Mouse (Mus musculus) spleen, embryonic (tissue): ENCODE measurements at regions not wholly inside any gene's neighbourhood (a gene's known extent, or its start where the extent isn't known, plus 50 kb on each side); places are given as distances from the start of the nearest gene placed in this dataset.

Experiments
- CTCF ChIA-PET: fragments of 350-600 bp; sonication (Branson Sonifier 250); formaldehyde crosslinking; loops from one replicate; lab custom pipeline; 2022; lab: Charles Lee

DNA sequence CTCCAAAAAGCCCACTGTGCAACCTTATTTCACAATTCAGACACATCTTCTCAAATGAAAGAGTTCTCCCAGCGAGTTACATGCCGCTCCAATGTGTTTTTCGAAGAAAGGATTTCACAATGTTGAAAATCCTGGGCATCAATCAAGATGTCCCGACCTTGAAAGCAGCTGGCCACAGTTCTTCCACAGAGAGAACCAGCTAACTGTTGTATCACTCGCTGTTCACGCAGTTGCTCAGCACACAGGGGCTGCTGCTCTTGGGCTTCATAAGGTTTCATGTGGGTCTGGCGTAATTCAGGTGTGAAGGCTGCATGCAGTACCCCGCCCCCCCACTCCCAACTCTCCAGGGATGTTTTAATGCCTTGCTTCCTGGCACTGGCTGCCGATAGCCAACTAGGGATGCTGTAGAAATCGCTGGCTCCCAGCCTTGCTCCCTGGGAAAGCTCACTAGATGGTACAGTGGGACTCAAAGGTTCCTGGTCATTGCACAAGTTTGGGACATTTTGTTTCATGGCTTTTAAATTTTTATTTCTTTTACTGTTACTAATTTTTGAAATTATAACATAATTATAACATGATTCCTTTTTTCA is 65.5 kb upstream of the Sash1 start:
- CTCF ChIA-PET, result no interaction called here

DNA sequence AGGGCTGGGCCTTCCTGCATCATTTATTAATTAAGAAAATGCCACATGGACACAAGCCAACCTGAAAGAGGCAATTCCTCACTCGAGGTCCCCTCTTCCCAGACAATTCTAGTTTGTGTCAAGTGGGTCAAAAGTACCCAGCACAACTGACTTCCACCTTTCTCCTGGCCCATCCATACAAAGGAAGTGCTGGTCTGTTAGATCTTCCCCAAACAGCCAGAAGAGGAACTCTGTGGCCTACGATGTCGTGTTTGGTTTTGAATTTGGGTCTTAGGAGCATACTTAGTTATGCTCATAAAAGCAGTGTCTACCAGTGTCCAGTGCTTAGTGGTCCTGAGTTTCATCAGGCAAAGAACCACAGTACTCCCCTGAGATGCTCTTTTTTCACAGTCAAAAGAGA is 62.4 kb upstream of the Sash1 start:
- CTCF ChIA-PET, result no interaction called here

DNA sequence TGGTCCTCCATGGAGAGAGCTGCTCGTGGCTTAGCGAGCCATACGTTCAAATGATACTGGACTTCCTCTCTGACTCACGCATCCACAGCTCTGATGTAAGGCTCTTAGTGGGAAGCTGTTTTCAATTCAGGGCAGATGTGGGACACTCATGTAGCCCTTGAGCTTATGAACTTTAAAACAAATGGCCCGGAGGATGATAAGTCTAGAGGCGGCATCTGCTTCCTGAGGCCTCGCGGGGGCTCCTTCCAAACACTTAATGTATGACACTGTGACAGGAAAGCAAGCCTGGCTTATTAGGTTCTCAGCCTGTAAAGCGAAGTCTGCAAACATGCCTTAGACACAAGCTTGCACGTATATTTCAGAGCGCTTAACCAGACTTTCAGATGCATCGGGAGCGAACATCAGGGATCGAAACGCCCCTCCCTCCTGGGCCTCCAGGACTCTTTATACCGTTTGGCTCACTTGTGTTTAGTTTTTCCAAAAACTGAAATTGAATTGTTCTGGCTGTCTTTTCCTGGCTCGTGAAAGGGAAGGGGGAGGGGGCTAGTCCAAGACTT is 59.4 kb upstream of the Sash1 start:
- CTCF ChIA-PET, result no interaction called here

DNA sequence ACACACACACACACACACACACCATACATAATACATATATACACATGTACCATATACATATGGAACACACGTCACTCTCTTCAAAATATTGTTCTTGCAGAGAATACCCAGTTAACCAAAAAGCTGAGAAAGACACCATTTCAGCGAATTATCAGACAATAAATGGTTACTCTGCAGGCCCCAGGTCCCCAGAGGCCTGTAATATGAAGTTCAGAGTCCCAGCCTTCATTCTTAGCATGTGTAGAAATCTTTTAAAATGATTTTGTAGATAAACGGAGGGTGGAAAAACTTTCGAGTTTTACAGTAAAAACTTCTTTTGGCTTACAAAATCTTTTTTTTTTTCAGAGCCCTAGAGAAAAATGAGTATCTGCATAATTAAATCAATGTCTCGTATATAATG is 58.7 kb upstream of the Sash1 start:
- CTCF ChIA-PET, result no interaction called here

DNA sequence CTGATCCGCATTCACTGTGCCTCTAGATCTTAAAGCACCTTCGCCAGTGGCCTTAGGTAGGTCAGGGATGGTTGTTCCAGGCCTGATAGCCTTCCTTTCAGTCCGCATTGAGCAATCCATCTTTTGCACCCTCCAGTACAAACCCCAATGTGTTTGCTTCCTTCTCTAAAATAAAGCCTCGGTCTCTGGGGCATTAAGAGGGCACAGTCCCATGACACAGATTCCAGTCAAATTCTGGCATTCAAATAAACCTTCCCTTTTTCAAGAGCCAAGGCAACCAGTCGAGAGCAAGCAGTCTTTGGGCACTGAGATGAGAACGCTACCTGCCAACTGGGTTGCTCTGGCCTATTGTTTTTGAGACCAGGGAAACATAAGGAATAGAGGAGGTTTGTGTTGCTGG is 57.8 kb upstream of the Sash1 start:
- CTCF ChIA-PET, result no interaction called here

DNA sequence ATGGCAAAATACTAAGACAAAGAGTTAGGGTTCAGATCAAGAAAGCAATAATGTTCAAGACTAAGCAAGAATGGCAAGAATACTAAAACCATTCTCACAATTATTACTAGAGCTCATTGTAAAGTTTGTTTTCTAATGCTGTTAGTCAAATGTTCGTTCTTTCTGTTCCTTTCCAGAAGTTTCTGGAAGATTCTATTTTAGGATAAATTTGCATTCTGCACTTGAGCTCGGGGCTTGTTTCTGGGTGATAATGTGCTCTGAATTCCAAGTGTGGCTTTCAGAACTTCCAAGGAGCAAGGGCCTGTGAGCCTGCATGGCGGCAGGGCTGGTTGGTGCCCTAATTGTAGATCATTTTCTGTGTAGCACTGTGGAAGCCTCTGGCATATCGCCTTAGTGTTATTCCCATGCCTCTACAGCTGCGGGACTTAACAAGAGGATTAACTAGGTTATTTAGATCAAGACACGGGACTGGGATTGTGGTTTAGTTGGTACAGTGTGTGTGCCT is 57.1 kb upstream of the Sash1 start:
- CTCF ChIA-PET, result no interaction called here

DNA sequence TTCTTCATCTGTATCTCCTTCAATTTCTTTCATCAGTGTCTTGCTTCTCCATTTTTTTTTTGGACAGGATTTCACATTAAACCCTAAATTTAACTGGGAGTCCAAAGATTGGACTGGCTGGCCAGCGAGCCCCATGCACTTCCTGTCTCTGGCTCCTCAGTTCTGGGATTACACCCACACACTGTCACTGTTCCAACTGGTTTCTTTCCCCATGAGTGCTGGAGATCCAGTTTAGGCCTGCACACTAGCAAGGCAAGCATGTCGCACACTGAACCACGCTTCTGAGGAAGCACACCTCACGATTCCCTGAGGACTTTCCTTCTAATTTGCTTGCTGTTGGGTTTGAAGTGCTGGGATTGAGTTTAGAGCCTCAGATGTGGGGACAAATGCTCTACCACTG is 50.5 kb upstream of the Sash1 start:
- CTCF ChIA-PET, result no interaction called here
